Mouse (Mus musculus) lung, embryonic 14.5 days (tissue): ENCODE measurements at regions not wholly inside any gene's neighbourhood (a gene's known extent, or its start where the extent isn't known, plus 50 kb on each side); places are given as distances from the start of the nearest gene placed in this dataset.

Source experiments
- ATAC-seq: fragments of 200-750 bp; cut with Nextera tagmentation; 2 replicates; pipeline ENCODE4 v1.8.0; 2017; ENCODE audit warnings: mild to moderate bottlenecking, moderate TSS enrichment, moderate library complexity; ENCODE audit not compliant: insufficient read depth
- DNase-seq: peaks from one replicate; pipeline ENCODE4 v3.0.0-alpha.2; 2015
- H3K27ac ChIP-seq: fragments of 300-500 bp; sonication (generic); 2 replicates; pipeline ENCODE4 v1.5.1; 2014; ENCODE audit warnings: low read depth, mild to moderate bottlenecking, moderate library complexity
- H3K27me3 ChIP-seq: fragments of 300-500 bp; sonication (generic); 2 replicates; pipeline ENCODE4 v1.6.1; 2014; ENCODE audit warnings: low read length, control low read depth; ENCODE audit not compliant: insufficient read depth
- H3K36me3 ChIP-seq: fragments of 300-500 bp; sonication (generic); 2 replicates; pipeline ENCODE4 v1.6.1; 2014; ENCODE audit warnings: control low read depth; ENCODE audit not compliant: insufficient read depth
- H3K4me1 ChIP-seq: fragments of 300-500 bp; sonication (generic); 2 replicates; pipeline ENCODE4 v1.6.1; 2014; ENCODE audit warnings: antibody characterized with exemption, control low read depth; ENCODE audit not compliant: insufficient read depth
- H3K4me2 ChIP-seq: fragments of 300-500 bp; sonication (generic); 2 replicates; pipeline ENCODE4 v1.6.1; 2014; ENCODE audit warnings: mild to moderate bottlenecking
- H3K4me3 ChIP-seq: fragments of 300-500 bp; sonication (generic); 2 replicates; pipeline ENCODE4 v1.5.1; 2014; ENCODE audit warnings: low read depth, low read length
- H3K9ac ChIP-seq: fragments of 300-500 bp; sonication (generic); 2 replicates; pipeline ENCODE4 v1.6.1; 2014
- H3K9me3 ChIP-seq: fragments of 300-500 bp; sonication (generic); 2 replicates; pipeline ENCODE4 v1.6.1; 2016; ENCODE audit warnings: low read depth, low read length, control low read depth
- CTCF ChIP-seq: IDR thresholded peaks from 2 replicates; pipeline ENCODE4 v1.5.1; 2016; ENCODE audit warnings: antibody characterized with exemption, low read depth
- WGBS: fragments of 180-500 bp; shearing (Covaris S2); extraction: QIAGEN DNeasy Blood & Tissue Kit; methylation state at CpG from one replicate; pipeline ENCODE4 v1.1.7; 2014; 5-methylcytosine and 5-hydroxymethylcytosine counted together

DNA sequence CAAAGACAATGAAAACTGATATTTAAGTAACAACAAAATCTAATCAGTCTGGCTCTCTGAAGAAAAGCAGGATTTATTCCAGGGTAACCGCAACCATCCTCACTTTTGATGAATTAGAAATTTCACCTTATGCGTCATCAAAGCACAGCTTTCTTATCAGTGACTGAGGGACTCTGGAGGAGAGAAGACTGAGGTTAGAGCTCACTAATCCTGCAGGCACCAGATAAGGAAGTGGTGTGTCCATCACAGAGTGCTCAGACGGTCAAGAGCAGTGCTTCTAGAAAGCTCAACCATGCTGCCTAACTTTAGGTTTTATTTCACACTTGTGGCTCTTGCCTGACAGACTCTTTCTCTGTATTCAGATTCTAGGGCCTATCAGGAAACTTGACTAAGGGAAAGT lies 1021.2 kb upstream of the Adgrl4 start:
- Histone ChIP-seq H3K4me2 (no peak overlapping the region), H3K27ac (no peak overlapping the region), H3K36me3 (no peaks in the 10 kb centered on the region), H3K4me1 (no peaks in the 10 kb centered on the region), H3K9ac (no peak overlapping the region), H3K9me3 (no peaks in the 10 kb centered on the region), H3K27me3 (no peaks in the 10 kb centered on the region), H3K4me3 (no peak overlapping the region)
- ATAC-seq (no peak), DNase-seq (no peak)
- 45% methylated on average over 3 of the region's 3 CpGs for WGBS
- no peak for TF ChIP-seq CTCF

DNA sequence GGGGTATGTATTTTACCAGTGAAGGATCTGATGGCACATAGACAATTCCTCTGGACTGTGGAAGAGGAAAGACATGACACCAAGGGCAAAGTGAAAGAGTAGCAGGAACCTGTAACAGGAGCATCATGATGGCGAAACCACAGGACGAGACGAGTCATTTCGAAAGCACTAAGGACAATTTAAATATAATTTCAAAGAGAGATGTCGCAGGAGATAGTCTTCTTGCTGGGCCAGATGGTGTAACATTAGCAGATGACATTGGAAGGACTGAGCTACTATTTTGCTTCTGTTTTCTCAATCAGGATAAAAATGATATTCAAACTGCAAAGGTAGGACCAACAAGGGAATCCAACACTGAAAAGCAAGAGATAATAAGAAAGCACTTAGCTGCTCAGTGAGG lies 1009.7 kb upstream of the Adgrl4 start:
- no peaks in the 10 kb centered on the region for H3K4me1 ChIP-seq
- H3K4me3 ChIP-seq: no peak overlapping the region
- DNase-seq (no peak), ATAC-seq (no peak)
- no peaks in the 10 kb centered on the region for H3K27me3 ChIP-seq
- no peaks in the 10 kb centered on the region for H3K36me3 ChIP-seq
- H3K4me2 ChIP-seq: no peak overlapping the region
- H3K9me3 ChIP-seq: no peaks in the 10 kb centered on the region
- no peak for TF ChIP-seq CTCF
- H3K27ac ChIP-seq: no peak overlapping the region
- H3K9ac ChIP-seq: no peak overlapping the region
- 91% methylated on average over 5 of the region's 5 CpGs for WGBS

GRCm38 (mm10) chr3:150431291-150431690 lies 1006.4 kb upstream of the Adgrl4 start:
- DNase-seq: no peak
- Histone ChIP-seq H3K27ac (no peak overlapping the region), H3K9ac (no peak overlapping the region), H3K27me3 (no peaks in the 10 kb centered on the region), H3K4me2 (no peak overlapping the region), H3K4me3 (no peak overlapping the region), H3K4me1 (no peaks in the 10 kb centered on the region), H3K9me3 (no peaks in the 10 kb centered on the region), H3K36me3 (no peaks in the 10 kb centered on the region)
- no peak for TF ChIP-seq CTCF
- ATAC-seq: no peak
- 90% methylated on average over 6 of the region's 6 CpGs for WGBS

DNA sequence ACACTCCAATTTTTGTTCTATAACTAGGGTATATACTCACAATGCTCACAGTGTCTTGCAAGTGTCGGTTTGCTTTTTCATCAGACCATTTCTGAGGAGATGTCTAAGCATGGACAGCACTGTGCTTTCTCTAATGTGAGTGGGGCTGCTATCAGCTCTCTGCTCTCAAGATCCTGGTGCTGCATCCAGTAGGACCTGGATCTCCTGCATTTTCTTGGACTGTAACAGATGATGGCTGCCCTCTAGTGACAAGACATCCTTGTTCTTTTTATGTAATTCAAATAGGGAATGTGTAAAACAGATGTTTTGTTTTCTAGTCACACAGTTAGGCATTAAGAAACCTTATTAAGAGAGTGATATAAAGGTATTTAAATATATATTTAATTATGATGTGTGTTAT lies 1002.5 kb upstream of the Adgrl4 start:
- 60% methylated on average over 1 of the region's 1 CpGs for WGBS
- Histone ChIP-seq H3K4me1 (no peaks in the 10 kb centered on the region), H3K4me2 (no peak overlapping the region), H3K9me3 (no peaks in the 10 kb centered on the region), H3K27ac (no peak overlapping the region), H3K4me3 (no peak overlapping the region), H3K27me3 (no peaks in the 10 kb centered on the region), H3K36me3 (no peaks in the 10 kb centered on the region), H3K9ac (no peak overlapping the region)
- TF ChIP-seq CTCF: peak; percentile 62
- DNase-seq (peak; percentile 83), ATAC-seq (peak; percentile 79; the same call in 1 of the 2 replicates)

DNA sequence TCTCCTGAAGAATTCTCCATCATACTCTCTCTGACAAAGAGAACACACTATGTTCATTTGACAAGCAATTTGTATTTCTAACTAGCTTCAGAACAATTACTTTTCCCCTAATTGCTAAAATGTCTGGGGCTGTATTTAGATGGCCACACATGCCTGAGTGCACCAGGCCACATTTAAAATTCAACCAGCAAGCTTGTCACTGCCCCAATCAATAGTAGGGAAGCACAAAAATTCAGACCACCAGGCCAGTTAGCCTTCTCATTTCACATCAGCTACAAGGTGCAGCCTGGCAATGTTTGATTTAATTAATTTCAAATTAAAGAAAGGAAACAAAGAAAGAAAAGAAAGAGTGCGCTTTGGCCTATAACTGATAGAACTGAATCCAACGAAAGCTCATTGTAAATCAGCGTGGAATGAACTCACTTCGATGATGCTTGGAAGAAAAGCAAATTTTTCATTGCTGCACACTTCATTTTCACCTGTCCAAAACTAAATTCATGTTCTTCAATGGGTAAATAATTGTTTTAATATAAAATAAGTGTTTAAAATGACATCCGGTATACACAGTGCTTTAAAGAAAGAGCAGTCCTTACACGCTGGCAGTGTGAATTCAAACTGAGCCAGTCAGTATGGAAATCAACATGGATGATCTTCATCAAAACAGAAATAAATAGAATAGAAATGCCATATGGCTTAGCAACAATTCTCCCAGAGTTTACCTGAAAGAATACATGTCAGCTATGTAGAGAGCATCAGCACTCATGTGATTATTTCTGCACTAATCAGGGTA lies 1001.7 kb upstream of the Adgrl4 start:
- Histone ChIP-seq H3K36me3 (no peaks in the 10 kb centered on the region), H3K4me3 (no peak overlapping the region), H3K4me1 (no peaks in the 10 kb centered on the region), H3K27ac (no peak overlapping the region), H3K4me2 (no peak overlapping the region), H3K27me3 (no peaks in the 10 kb centered on the region), H3K9ac (no peak overlapping the region), H3K9me3 (no peaks in the 10 kb centered on the region)
- no peak for TF ChIP-seq CTCF
- 90% methylated on average over 6 of the region's 6 CpGs for WGBS
- DNase-seq (no peak), ATAC-seq (no peak)
